Mouse (Mus musculus) cerebellum, adult 2 months (tissue): ENCODE measurements at regions not wholly inside any gene's neighbourhood (a gene's known extent, or its start where the extent isn't known, plus 50 kb on each side); places are given as distances from the start of the nearest gene placed in this dataset.

Experiments
- CTCF ChIP-seq: fragments of 200-500 bp; IDR thresholded peaks from 2 replicates; pipeline ENCODE4 v1.5.1; 2011; ENCODE audit warnings: low read depth, mild to moderate bottlenecking, control low read depth, low read length, moderate library complexity, borderline replicate concordance; ENCODE audit not compliant: insufficient read depth
- POLR2A ChIP-seq: fragments of 200-500 bp; IDR thresholded peaks from 2 replicates; pipeline ENCODE4 v1.6.1; 2011; ENCODE audit warnings: low read length, control low read depth, borderline replicate concordance; ENCODE audit not compliant: insufficient read depth

DNA sequence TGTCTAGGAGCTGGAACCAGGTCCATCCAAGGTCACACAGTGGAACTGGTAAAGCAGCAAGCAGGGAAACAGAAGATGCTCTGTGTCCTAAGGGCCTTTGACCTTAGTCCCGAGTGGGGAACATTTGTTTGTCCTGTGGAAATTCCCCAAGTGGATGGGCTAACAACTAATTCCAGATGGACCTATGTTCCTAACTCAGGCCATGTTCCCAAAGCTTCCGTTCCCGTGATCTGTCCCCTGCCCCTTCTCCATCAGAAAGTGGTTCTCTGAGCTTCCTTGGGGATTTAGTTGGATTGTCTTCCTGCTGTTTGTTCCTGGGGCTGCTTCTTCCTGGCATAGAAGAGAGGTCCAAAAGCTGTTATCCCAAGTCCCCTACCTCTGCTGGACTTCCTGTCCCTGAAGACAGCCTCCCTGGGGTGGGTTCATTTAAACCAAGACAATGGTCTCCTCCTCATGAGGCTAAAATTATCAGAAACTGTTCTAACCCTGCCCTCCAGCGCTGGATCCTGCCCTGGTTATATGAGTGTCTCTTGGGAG is 55.8 kb downstream of the Rhob start:
- TF ChIP-seq CTCF (no peak), POLR2A (no peak)
